Mouse (Mus musculus) gastrocnemius, postnatal 25 days (tissue): ENCODE data around the gene Khdc3. TPM values are rescaled to one million over a fixed set of nuclear protein-coding genes. Genes with fewer than 3 reads are reported as not detected.
"Not testable (repeated sequence)": the region's sequence is repeated elsewhere in the genome, so short reads cannot be mapped to it uniquely, and the experiment has no call there.

Experiments used
- DNase-seq: peaks from one replicate; pipeline ENCODE4 v3.0.0; 2022
- long read RNA-seq, 2 experiments: library from polyadenylated mRNA; stranded (forward); transcript quantifications; one replicate each; pipeline ENCODE4 v2.0.0; 2021
- total RNA-seq, 2 experiments: library from RNA; stranded (reverse); gene quantifications; 1 replicate in 1 of 2; 2 replicates in 1 of 2; pipeline ENCODE4 v1.2.3; 2021

Khdc3 gene
- not detected for total RNA-seq
- long read RNA-seq, experiment 1, result 0 reads
- long read RNA-seq, experiment 2, result 0 reads

DNA sequence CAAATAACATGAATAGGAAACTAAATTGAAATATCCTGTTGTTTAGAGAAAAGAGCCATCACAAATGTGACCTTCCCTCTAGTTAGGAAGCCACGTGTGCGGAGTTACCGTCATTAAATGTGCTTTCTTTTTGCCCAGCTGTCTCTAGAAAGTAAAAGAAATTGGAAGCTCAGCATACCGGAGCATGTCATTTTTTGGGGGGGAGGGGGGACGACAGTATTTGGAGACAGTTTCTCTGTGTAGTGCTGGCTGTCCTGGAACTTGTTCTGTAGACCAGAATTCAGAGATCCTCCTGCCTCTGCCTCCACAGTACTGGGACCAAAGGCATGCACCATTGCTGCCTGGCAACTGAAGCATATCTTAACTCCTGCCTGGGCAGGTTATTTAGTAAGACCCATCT is at the start of gene Khdc3:
Khdc3 (plus strand) TSS at position 301 of the 400 bp plus-strand sequence.
- DNase-seq, result no peak

- no peak for DNase-seq
These were observed 46.2 kb upstream of the Khdc3 start for GRCm38 (mm10) chr9:73055441-73055911.

GRCm38 (mm10) chr9:73059224-73059623 is 42.4 kb upstream of the Khdc3 start:
- no peak for DNase-seq

DNA sequence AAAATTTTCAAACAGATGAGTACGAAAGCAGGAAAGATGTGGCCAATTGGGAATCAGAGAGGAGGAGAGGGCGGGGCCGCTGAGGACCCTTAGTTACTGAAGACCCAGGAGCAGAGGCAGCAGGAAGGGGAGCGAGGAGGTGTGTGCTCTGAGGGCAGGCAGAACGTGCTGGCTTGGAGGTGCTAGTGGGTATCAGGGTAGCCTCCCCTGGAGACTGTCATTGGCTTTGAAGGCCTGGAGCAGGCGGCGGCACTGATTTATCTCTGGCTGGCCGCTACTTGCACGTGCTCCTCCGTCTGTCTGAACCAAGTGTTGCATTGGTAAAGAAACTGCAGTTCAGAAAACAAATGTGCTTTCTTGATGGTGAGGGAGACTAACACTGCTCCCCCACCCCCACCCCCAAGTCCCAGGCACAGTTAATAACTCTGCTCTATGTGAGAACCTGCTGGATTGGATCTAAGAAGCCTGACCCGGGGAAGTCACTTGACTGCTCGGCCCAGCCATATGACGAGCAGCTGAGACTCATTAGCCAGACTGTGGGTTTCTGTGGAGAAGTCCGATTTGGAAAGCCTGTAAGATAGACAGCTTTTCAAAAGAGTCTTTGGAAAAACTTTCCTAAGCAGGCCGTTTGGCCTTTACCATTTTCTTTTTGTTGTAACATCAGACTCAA is 37.9 kb upstream of the Khdc3 start:
- no peak for DNase-seq

GRCm38 (mm10) chr9:73067086-73067485 is 34.5 kb upstream of the Khdc3 start:
- DNase-seq, result no peak

DNA sequence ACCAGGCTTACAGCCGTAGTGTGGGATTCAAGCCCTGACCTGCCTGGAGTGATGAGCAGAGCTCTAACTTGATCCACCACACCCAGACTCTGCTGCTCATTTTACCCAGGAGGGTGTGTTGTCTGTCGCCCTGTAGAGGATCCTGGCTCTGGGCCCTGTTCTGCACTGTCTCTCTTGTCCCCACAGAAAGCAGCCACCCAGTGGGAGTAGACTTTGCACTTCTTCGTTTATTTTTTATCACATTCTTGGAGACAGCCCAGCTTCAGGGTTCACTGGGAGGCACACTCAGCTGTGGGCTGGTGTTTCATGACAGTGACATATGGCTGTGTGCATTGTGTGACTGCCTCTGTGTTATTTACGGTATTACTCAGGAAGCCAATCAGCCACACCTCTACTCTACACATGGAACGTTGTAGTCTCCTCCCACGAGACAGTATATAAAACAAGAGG is 33.4 kb upstream of the Khdc3 start:
- DNase-seq, result no peak

DNA sequence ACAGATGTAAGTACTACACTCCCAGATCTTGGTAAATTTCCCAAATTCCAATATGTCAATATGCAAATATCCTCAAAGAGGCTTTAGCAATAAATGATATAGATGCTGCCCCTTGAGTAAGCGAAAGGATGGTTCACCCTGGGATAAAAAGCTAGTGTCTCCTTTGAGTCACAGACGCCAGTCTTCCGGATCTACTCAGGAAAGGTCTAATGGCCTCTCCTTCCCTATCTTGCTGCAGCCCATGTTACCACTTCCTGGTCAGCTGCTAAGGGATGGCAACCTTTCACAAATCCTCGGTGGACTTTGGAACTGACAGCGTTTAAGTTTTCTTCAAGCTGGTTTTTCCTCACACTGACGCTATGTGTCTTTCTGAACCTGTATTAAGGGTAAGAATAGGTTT is 32.9 kb upstream of the Khdc3 start:
- DNase-seq, result no peak

- DNase-seq, result no peak
These were observed 30.5 kb upstream of the Khdc3 start for GRCm38 (mm10) chr9:73070971-73071659.

DNA sequence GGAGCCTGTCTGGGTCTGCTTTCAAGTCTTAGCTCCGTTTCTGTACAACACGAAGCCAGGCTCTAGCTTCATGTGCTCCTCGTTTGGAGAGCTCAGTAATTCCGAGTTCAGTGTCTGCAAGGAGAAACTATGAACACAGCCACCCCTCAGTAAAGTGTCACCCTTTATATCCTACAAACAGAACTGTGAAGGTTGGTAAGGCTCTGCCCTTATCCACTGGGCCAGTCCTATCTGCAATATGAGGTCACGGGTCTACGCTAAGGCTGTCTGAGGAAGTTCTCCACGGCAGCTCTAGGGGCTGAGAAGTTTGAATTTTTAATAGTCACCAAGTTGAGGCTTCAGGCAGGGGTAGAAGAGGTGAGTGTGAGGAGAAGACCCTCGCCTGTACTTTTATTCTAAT is 29.2 kb upstream of the Khdc3 start:
- no peak for DNase-seq

GRCm38 (mm10) chr9:73073169-73073568 is 28.5 kb upstream of the Khdc3 start:
- no peak for DNase-seq

GRCm38 (mm10) chr9:73079349-73079748 is 22.3 kb upstream of the Khdc3 start:
- DNase-seq, result not testable (repeated sequence)

GRCm38 (mm10) chr9:73079801-73080325 is 21.8 kb upstream of the Khdc3 start:
- DNase-seq, result no peak

GRCm38 (mm10) chr9:73082291-73083000 is 19.2 kb upstream of the Khdc3 start:
- DNase-seq, result no peak

DNA sequence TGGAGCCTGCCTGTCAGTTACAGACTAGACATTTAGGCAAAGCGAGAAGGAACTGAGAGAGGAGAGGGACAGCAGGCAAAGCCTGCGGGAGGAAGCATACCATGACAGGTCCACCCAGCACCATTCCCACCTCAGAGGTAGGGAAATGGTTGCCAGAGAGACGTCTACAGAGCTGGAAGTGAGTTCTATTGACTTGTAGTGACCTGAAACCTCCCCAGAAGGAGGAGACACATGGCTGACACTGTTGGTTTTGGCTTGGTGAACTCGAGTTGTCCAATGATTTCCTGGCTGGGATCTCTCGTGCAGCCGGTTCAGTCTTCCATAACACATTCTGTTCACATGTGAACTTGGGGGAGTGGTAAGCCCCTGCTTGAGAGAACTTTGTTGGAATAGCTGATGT is 17.7 kb upstream of the Khdc3 start:
- no peak for DNase-seq

DNA sequence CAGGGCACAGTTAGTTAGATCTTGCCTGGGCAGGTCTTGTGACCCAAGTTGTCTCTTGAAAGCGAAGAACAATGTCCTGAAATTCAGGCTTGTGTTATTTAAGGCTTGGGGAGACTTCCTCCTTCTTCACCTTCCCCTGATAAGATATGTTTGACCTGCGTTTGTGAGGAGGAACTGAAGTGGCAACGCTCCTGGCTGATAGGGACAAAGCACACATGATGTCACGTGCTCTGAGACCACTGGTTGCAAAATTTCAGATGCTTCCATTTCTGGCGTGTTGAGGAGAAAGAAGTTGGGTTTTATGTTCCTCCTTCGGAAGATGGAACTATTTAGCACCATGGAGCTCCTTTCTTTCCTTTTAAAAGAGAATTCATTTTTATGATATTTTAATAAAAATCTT is 15.8 kb upstream of the Khdc3 start:
- DNase-seq, result no peak

GRCm38 (mm10) chr9:73087121-73087520 is 14.5 kb upstream of the Khdc3 start:
- DNase-seq, result no peak

- DNase-seq, result no peak
These were observed 14.1 kb upstream of the Khdc3 start for GRCm38 (mm10) chr9:73087581-73087980.

DNA sequence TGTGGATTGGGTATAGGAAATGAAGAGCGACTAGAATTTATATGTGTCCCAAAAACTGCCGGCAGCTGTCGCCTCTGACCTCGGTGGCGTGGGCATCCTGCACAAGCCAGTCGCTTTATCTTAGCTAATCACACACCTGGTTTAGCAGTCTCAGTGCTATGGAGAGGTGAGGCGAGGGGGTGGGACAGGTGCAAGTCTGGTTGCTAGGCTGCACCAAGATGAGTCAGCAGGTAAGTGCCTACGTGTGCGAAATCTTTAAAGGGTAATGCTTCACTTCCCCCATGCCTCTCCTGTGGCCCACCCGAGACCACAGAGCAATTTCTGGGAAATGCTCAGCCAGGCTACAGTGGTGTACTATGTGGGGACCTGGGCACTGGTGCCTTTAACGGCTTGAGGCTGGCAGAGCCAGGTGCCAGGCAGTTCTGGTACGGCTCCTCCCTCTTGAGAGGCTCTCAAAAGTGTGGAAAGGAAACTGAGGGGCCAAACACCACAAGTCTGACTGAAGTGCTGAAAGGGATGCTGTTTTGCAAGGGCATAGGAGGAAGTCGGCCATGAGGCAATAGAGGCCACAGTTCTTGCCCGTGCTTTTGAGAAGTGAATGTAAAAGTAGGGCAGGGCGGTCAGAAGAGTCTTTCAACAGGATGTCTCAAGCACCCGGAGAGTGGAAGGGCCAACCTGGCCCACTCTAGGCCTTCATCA is 12.3 kb upstream of the Khdc3 start:
- DNase-seq, result no peak

DNA sequence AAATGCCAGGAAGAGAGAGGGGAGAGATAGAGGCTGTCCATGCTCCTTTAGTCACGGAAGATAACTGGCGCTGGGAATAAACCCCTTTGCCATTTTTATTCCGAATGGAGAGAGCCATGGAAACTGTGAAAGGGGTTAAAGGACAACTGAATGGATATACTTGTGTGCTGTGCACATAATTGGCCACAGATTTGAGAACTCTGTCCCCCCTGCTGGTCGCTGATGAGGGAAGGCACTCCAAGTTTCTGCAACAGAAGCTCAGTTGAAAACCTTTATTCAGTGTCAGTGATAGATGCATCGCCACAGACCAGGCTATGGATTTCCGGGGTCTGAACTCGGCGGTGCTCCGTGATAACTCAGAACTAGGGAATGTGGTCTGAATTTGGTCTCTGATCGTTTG is 11.5 kb upstream of the Khdc3 start:
- no peak for DNase-seq

- DNase-seq, result no peak
These were observed 9.9 kb upstream of the Khdc3 start for GRCm38 (mm10) chr9:73091747-73092146.

GRCm38 (mm10) chr9:73094580-73094979 is 7.1 kb upstream of the Khdc3 start:
- DNase-seq, result no peak

DNA sequence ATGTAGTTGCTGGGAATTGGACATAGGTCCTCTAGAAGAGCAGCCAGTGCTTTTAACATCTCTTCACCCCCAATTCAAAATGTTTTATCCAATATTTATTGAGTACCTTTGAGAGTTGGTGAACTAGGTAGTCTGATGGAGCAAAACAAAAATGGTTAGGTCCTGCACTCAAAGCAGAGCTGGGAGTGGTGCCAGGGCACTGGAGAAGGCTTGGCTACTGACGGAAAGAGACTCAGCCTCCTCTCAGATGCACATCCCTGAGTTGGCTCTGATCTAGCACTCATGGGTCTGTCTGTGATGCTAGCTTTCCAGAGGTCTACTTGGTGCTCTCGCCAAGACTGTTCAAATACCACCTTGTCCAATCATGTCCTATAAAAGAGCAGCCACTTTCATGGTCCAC is 3.7 kb upstream of the Khdc3 start:
- DNase-seq, result no peak
